Mouse (Mus musculus) midbrain, embryonic 10.5 days (tissue): ENCODE data around the gene Tfeb. TPM values are rescaled to one million over a fixed set of nuclear protein-coding genes. Genes with fewer than 3 reads are reported as not detected.
A peak's percentile ranks its signal among the peaks of the same experiment; 100 is the strongest.

Experiments used
- DNase-seq: peaks from one replicate; pipeline ENCODE4 v3.0.0-alpha.2; 2017; ENCODE audit warnings: low spot score
- H3K27ac ChIP-seq: fragments of 300-500 bp; sonication (generic); replicated peaks from 2 replicates; pipeline ENCODE4 v1.5.1; 2016; ENCODE audit warnings: mild to moderate bottlenecking
- H3K27me3 ChIP-seq: fragments of 300-500 bp; sonication (generic); 2 replicates; pipeline ENCODE4 v1.6.1; 2016; ENCODE audit warnings: low read depth, mild to moderate bottlenecking; ENCODE audit not compliant: poor library complexity, severe bottlenecking
- H3K36me3 ChIP-seq: fragments of 300-500 bp; sonication (generic); 2 replicates; pipeline ENCODE4 v1.6.1; 2016; ENCODE audit warnings: mild to moderate bottlenecking, moderate library complexity
- H3K4me1 ChIP-seq: fragments of 300-500 bp; sonication (generic); 2 replicates; pipeline ENCODE4 v1.6.1; 2016
- H3K4me3 ChIP-seq: fragments of 300-500 bp; sonication (generic); 2 replicates; pipeline ENCODE4 v1.5.1; 2016; ENCODE audit warnings: mild to moderate bottlenecking, moderate library complexity
- H3K9me3 ChIP-seq: fragments of 300-500 bp; sonication (generic); replicated peaks from 2 replicates; pipeline ENCODE4 v1.6.1; 2016; ENCODE audit warnings: mild to moderate bottlenecking
- WGBS: fragments of 180-500 bp; shearing (Covaris S2); methylation state at CpG from one replicate; pipeline ENCODE4 v1.1.7; 2016; 5-methylcytosine and 5-hydroxymethylcytosine counted together
- polyA plus RNA-seq: library from polyadenylated mRNA; unstranded; fragments of >200 nt; fragmentation: Nextera tagmentation; extraction: Ambion mirVana; gene quantifications from 2 replicates; pipeline ENCODE4 v1.2.1, GENCODE M21; 2016

Gene Tfeb
- polyA plus RNA-seq, 1 experiment from 2014 or later, result 1.9 TPM

DNA sequence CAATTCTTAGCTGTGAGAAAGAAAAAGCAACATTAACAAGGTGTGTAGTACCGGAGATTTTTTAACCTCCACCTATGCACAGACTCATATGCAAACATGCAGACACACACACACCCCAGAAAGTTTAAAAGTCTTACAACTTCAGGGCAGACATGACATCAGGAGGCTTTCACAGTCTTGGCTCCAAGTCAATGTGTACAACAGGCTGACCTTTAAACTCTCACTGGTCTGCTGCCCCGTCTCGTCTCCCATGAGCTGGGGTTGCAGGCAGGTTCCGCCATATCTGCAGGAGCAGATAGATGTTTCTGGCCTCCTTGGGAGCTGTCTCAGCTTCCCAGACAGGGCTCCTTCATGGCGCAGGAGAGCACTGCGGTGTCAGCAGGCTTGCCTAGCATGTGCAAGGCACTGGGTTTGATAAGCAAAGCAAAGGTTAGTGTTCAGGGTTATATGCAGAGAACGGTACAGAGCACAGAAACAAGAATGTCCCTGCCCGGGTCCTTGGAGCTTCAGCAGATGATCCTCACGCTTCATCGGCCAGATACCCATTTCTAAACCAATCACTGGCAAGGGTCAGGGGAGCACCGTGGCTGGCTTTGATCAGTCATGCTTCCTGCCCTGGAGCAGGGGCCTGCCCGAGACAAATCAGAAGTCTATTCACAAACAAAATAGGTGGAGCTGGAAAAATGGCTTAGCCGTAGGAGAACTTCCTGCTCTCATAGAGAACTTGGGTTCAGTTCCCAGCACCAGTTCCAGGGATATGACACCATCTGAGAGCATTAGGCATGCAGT, 68.4 kb downstream of the Tfeb start:
- peak; percentile 53 for DNase-seq
- Histone ChIP-seq H3K27ac (peak overlapping the region; percentile 66), H3K4me3 (no peak overlapping the region; the same call in 1 of the 2 replicates), H3K36me3 (no peaks in the 10 kb centered on the region), H3K27me3 (peaks cover 14% of the 10 kb centered on the region), H3K9me3 (no peaks in the 10 kb centered on the region), H3K4me1 (peaks cover 33% of the 10 kb centered on the region)
- 32% methylated on average over 13 of the region's 13 CpGs for WGBS

GRCm38 (mm10) chr17:47806230-47806629, 69.4 kb downstream of the Tfeb start:
- WGBS, result 62% methylated on average over 9 of the region's 9 CpGs
- DNase-seq, result no peak
- Histone ChIP-seq H3K27me3 (peaks cover 14% of the 10 kb centered on the region), H3K36me3 (no peaks in the 10 kb centered on the region), H3K27ac (peak overlapping the region; percentile 66; the same call in 1 of the 2 replicates), H3K4me1 (peaks cover 36% of the 10 kb centered on the region), H3K9me3 (no peaks in the 10 kb centered on the region), H3K4me3 (no peak overlapping the region)

DNA sequence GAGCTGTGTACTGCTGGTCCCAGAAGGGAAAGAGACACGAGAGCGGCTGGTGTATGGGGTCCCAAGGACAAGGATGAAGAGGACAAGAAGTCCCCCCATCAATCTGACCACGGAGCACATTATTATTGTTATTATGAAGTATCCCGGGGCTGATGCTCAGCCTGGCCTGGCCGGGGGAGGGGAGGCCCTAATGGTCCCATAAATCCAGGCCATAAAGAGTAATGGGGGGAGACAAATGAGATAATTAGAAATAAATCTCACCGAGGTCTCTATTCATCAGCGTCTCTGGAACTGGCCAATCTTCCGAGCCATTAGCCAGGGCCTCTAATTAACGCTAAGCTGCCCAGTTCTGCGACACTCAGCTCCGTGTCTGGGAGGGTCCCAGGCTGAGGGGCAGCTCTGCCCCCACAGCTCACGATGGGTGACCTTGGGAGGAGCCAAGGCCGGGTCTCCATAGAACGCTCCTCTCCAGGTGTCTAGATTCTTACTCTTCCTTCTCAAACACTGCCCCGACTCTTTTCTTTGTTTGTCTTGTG, 74.5 kb downstream of the Tfeb start:
- Histone ChIP-seq H3K4me1 (peaks cover 50% of the 10 kb centered on the region), H3K9me3 (no peaks in the 10 kb centered on the region), H3K36me3 (peaks cover 16% of the 10 kb centered on the region), H3K27me3 (peaks cover 20% of the 10 kb centered on the region), H3K4me3 (no peak overlapping the region), H3K27ac (no peak overlapping the region)
- 83% methylated on average over 15 of the region's 15 CpGs for WGBS
- no peak for DNase-seq

- H3K4me1 ChIP-seq, result peaks cover 46% of the 10 kb centered on the region
Observed at GRCm38 (mm10) chr17:47812200-47812599, 75.4 kb downstream of the Tfeb start.

DNA sequence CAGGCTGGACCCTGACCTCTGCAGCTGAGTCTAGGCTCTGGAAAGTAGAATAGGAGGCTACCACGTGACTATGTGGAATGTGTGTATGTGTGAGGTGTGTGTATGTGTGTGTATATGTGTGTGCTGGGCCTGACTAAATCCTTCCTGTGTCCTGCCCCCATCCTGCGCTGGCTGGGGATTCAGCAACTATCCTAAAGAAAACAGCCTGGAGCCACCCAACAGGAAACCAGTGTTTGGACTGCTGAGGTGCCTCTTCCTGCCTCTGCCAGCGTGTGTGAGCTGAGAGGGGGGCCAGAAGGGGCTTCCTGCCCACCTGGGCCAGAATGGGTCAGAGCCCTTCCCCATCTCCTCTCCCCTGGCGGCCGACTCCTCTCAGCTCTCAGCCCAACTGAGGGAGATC, 76.8 kb downstream of the Tfeb start:
- no peaks in the 10 kb centered on the region for H3K9me3 ChIP-seq
- H3K4me1 ChIP-seq, result peaks cover 46% of the 10 kb centered on the region
- H3K27me3 ChIP-seq, result peaks cover 9% of the 10 kb centered on the region; the same call in 1 of the 2 replicates
- peaks cover 31% of the 10 kb centered on the region for H3K36me3 ChIP-seq
- 51% methylated on average over 5 of the region's 5 CpGs for WGBS
- H3K4me3 ChIP-seq, result no peak overlapping the region
- no peak for DNase-seq
- peak overlapping the region; percentile 58 for H3K27ac ChIP-seq

More at GRCm38 (mm10) chr17:47812200-47812599, 75.4 kb downstream of the Tfeb start:
- no peak for DNase-seq
- Histone ChIP-seq H3K4me3 (no peak overlapping the region), H3K36me3 (peaks cover 18% of the 10 kb centered on the region), H3K27ac (peak overlapping the region; percentile 38; the same call in 1 of the 2 replicates), H3K27me3 (peaks cover 11% of the 10 kb centered on the region; the same call in 1 of the 2 replicates), H3K9me3 (no peaks in the 10 kb centered on the region)
- 88% methylated on average over 6 of the region's 6 CpGs for WGBS

DNA sequence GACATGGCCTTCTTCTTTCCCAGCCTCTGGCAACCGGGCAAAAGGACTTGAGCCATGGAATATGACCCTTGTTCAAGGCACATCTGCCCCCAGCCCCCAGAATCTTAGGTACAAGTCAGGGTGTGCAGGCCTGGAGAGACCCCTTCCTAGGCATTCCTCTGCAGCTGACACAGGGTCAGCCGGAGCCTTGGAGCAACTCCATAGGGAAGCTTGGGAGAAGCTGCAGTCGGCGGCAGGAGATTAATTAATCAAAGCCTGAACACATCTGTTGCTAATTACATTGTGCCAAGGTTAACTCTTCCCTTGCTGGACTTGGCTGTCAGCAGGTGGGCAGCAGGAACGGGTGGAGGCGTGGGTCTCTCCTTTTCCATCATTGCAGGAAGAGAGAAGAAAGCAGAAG, 77.7 kb downstream of the Tfeb start:
- Histone ChIP-seq H3K4me3 (no peak overlapping the region), H3K9me3 (no peaks in the 10 kb centered on the region), H3K27ac (peak overlapping the region; percentile 58; the same call in 1 of the 2 replicates), H3K4me1 (peaks cover 46% of the 10 kb centered on the region), H3K36me3 (peaks cover 39% of the 10 kb centered on the region), H3K27me3 (peaks cover 9% of the 10 kb centered on the region; the same call in 1 of the 2 replicates)
- WGBS, result 43% methylated on average over 6 of the region's 6 CpGs
- no peak for DNase-seq

- Histone ChIP-seq H3K36me3 (peaks cover 49% of the 10 kb centered on the region), H3K27ac (peak overlapping the region; percentile 42; the same call in 1 of the 2 replicates), H3K4me3 (no peak overlapping the region), H3K4me1 (peaks cover 49% of the 10 kb centered on the region), H3K9me3 (no peaks in the 10 kb centered on the region), H3K27me3 (peaks cover 9% of the 10 kb centered on the region; the same call in 1 of the 2 replicates)
- WGBS, result 51% methylated on average over 10 of the region's 10 CpGs
- DNase-seq, result no peak
Observed at GRCm38 (mm10) chr17:47815446-47815845, 78.6 kb downstream of the Tfeb start.

- Histone ChIP-seq H3K36me3 (peaks cover 61% of the 10 kb centered on the region), H3K27ac (no peak overlapping the region), H3K4me3 (no peak overlapping the region), H3K4me1 (peaks cover 55% of the 10 kb centered on the region), H3K27me3 (peaks cover 3% of the 10 kb centered on the region; the same call in 1 of the 2 replicates), H3K9me3 (no peaks in the 10 kb centered on the region)
- WGBS, result 84% methylated on average over 13 of the region's 13 CpGs
- DNase-seq, result no peak
Observed at GRCm38 (mm10) chr17:47818038-47818725, 81.4 kb downstream of the Tfeb start.

- Histone ChIP-seq H3K36me3 (peaks cover 52% of the 10 kb centered on the region), H3K27ac (peak overlapping the region; percentile 52; the same call in 1 of the 2 replicates)
Observed at GRCm38 (mm10) chr17:47821339-47821738, 84.5 kb downstream of the Tfeb start.

GRCm38 (mm10) chr17:47831161-47831560, 94.3 kb downstream of the Tfeb start:
- Histone ChIP-seq H3K4me3 (peak overlapping the region; percentile 78), H3K9me3 (peaks cover 7% of the 10 kb centered on the region; the same call in 1 of the 2 replicates), H3K27me3 (peaks cover 64% of the 10 kb centered on the region), H3K4me1 (peaks cover 57% of the 10 kb centered on the region), H3K36me3 (peaks cover 12% of the 10 kb centered on the region), H3K27ac (peak overlapping the region; percentile 86)
- 7% methylated on average over 9 of the region's 9 CpGs for WGBS
- DNase-seq, result peak; percentile 48

More at GRCm38 (mm10) chr17:47821339-47821738, 84.5 kb downstream of the Tfeb start:
- no peaks in the 10 kb centered on the region for H3K9me3 ChIP-seq
- WGBS, result 70% methylated on average over 8 of the region's 8 CpGs
- H3K4me3 ChIP-seq, result no peak overlapping the region
- peaks cover 31% of the 10 kb centered on the region for H3K4me1 ChIP-seq
- H3K27me3 ChIP-seq, result no peaks in the 10 kb centered on the region
- DNase-seq, result no peak

DNA sequence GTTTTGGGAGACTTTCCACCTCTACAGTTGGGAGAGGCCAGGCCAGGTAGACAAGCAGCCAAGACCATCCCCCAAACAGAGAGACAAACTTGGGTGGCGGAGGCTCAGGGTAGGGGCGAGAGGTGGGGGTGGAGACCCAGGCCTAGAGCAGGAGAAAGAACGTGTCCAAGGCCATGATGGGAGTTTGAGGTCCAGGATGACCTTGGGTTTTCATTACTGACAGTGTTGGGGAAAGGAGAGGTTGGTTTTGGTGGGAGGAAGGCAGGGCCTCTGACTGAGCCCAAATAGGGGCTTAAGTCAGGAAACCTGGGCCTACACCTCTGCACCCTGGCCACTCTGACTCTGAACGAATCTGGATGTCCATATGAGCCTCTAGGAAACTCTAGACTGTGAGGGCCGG, 94.9 kb downstream of the Tfeb start:
- Histone ChIP-seq H3K36me3 (peaks cover 11% of the 10 kb centered on the region), H3K9me3 (peaks cover 5% of the 10 kb centered on the region; the same call in 1 of the 2 replicates), H3K4me3 (peak overlapping the region; percentile 78), H3K27ac (peak overlapping the region; percentile 86), H3K27me3 (peaks cover 70% of the 10 kb centered on the region), H3K4me1 (peaks cover 57% of the 10 kb centered on the region)
- DNase-seq, result no peak
- WGBS, result 44% methylated on average over 5 of the region's 5 CpGs

- WGBS, result 3% methylated on average over 15 of the region's 17 CpGs
- peak; percentile 41 for DNase-seq
- H3K4me1 ChIP-seq, result peaks cover 57% of the 10 kb centered on the region
- H3K4me3 ChIP-seq, result peak overlapping the region; percentile 78
- no peaks in the 10 kb centered on the region for H3K9me3 ChIP-seq
- peaks cover 3% of the 10 kb centered on the region for H3K36me3 ChIP-seq
- H3K27ac ChIP-seq, result peak overlapping the region; percentile 86
- peaks cover 72% of the 10 kb centered on the region for H3K27me3 ChIP-seq
Observed at GRCm38 (mm10) chr17:47832501-47833028, 95.7 kb downstream of the Tfeb start.
